Mouse (Mus musculus) liver, postnatal 0 days (tissue): ENCODE results near the gene Mob2.

ENCODE experiments used
- CTCF ChIP-seq: sonication (generic); IDR thresholded peaks from 2 replicates; pipeline ENCODE4 v1.5.1; 2016; ENCODE audit warnings: antibody characterized with exemption, low read depth
- EP300 ChIP-seq: IDR thresholded peaks from 2 replicates; pipeline ENCODE4 v1.6.1; 2016; ENCODE audit warnings: antibody characterized with exemption, low read depth, mild to moderate bottlenecking

- TF ChIP-seq EP300 (no peak), CTCF (peak; percentile 45)
These were observed 87.8 kb downstream of the Mob2 start for GRCm38 (mm10) chr7:141972831-141973619.
